Mouse (Mus musculus) lung, postnatal 0 days (tissue): ENCODE measurements at regions not wholly inside any gene's neighbourhood (a gene's known extent, or its start where the extent isn't known, plus 50 kb on each side); places are given as distances from the start of the nearest gene placed in this dataset.

Experiments
- ATAC-seq: fragments of 200-750 bp; cut with Nextera tagmentation; 2 replicates; pipeline ENCODE4 v1.8.0; 2017; ENCODE audit warnings: moderate library complexity
- DNase-seq: peaks from one replicate; pipeline ENCODE4 v3.0.0-alpha.2; 2016; ENCODE audit warnings: low spot score
- H3K27ac ChIP-seq: fragments of 300-500 bp; sonication (generic); 2 replicates; pipeline ENCODE4 v1.5.1; 2014; ENCODE audit warnings: antibody characterized with exemption, mild to moderate bottlenecking, low read length, mixed read lengths
- H3K27me3 ChIP-seq: fragments of 300-500 bp; sonication (generic); replicated peaks from 2 replicates; pipeline ENCODE4 v1.6.1; 2014; ENCODE audit warnings: low read length, mixed read lengths; ENCODE audit not compliant: insufficient read depth
- H3K36me3 ChIP-seq: fragments of 300-500 bp; sonication (generic); 2 replicates; pipeline ENCODE4 v1.6.1; 2014; ENCODE audit warnings: low read length, mixed read lengths; ENCODE audit not compliant: insufficient read depth
- H3K4me1 ChIP-seq: fragments of 300-500 bp; sonication (generic); 2 replicates; pipeline ENCODE4 v1.6.1; 2014; ENCODE audit warnings: antibody characterized with exemption, low read depth, low read length, mixed read lengths; ENCODE audit not compliant: insufficient read depth
- H3K4me2 ChIP-seq: fragments of 300-500 bp; sonication (generic); replicated peaks from 2 replicates; pipeline ENCODE4 v1.6.1; 2014; ENCODE audit warnings: low read depth, mild to moderate bottlenecking, low read length, moderate library complexity, mixed read lengths
- H3K4me3 ChIP-seq: fragments of 300-500 bp; sonication (generic); 2 replicates; pipeline ENCODE4 v1.5.1; 2014; ENCODE audit warnings: low read depth, low read length
- H3K9ac ChIP-seq: fragments of 300-500 bp; sonication (generic); replicated peaks from 2 replicates; pipeline ENCODE4 v1.6.1; 2014; ENCODE audit warnings: low read depth, mild to moderate bottlenecking
- H3K9me3 ChIP-seq: fragments of 300-500 bp; sonication (generic); 2 replicates; pipeline ENCODE4 v1.6.1; 2016; ENCODE audit warnings: low read length, mixed read lengths
- CTCF ChIP-seq: IDR thresholded peaks from 2 replicates; pipeline ENCODE4 v1.5.1; 2016; ENCODE audit warnings: antibody characterized with exemption, mild to moderate bottlenecking
- EP300 ChIP-seq: IDR thresholded peaks from 2 replicates; pipeline ENCODE4 v1.6.1; 2016; ENCODE audit warnings: antibody characterized with exemption, mild to moderate bottlenecking, control low read depth
- whole genome bisulfite sequencing: fragments of 180-500 bp; shearing (Covaris S2); extraction: QIAGEN DNeasy Blood & Tissue Kit; methylation state at CpG from one replicate; pipeline ENCODE4 v1.1.7; 2014; 5-methylcytosine and 5-hydroxymethylcytosine counted together

DNA sequence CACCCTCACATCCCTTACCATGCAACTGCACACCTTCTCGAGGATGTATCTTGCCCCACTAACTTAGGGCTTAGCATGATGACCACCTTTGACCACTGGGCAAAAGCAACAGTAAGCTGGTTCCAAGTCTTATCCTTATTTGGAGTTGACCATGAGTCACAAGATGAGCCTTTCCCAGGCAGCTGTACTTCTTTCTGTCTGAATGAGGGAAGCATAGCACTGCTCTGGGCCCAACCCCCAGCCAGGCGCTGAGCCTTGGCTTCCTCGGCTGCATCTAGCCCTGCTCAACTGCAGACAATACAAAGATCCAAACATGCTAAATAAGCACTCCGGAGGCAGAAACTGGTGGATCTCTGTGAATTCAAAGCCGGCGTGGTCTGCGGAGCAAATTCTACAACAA is 392.9 kb downstream of the H2al1j start:
- Histone ChIP-seq H3K4me1 (no peaks in the 10 kb centered on the region), H3K27me3 (no peaks in the 10 kb centered on the region), H3K4me3 (no peak overlapping the region), H3K4me2 (no peak overlapping the region), H3K9me3 (no peaks in the 10 kb centered on the region), H3K9ac (no peak overlapping the region), H3K36me3 (no peaks in the 10 kb centered on the region), H3K27ac (no peak overlapping the region)
- TF ChIP-seq CTCF (no peak), EP300 (no peak)
- DNase-seq (peak; percentile 44), ATAC-seq (peak; percentile 57; the same call in 1 of the 2 replicates)
- 65% methylated on average over 7 of the region's 7 CpGs for WGBS

DNA sequence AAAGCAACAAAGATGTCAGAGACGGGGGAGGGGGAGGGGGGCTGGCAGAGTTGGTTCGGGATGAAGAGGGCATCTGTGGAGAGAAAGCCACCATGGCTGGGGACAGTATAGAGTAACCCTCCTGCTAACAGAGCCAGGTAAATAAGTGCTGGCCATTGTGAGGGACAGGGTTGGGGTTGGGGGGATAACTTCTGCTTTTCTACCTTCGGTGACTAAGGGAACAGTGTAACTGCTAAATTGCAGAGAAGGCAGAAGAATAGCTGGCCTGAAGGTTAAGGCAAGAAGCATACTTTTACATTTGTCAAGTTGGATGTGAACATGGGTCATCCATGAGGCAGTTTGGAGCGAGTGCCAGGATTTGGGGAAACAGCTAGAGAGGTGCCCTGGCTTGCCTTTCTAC is 395.1 kb downstream of the H2al1j start:
- no peak overlapping the region for H3K4me2 ChIP-seq
- DNase-seq: no peak

DNA sequence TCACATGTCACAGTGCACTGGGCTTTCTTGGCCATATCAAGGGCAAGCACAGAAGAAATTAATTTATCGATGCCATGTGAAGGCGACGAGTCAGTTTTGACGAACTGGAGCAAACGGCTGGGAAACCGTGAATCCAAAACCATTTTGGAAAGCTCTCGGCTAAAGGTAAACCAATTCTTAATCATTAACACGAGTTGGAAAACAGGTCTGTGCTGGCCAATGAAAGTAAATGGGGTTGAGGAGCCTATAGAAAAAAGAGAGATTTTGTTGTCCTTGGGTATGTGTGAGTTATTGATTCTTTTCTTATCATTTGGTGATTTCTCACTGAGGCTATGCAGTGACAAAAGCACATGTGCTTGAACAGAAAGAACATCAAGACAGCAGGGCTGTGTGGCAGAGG is 397.1 kb downstream of the H2al1j start:
- Histone ChIP-seq H3K9ac (no peak overlapping the region), H3K4me3 (no peak overlapping the region), H3K27me3 (no peaks in the 10 kb centered on the region), H3K9me3 (no peaks in the 10 kb centered on the region), H3K4me1 (no peaks in the 10 kb centered on the region), H3K36me3 (no peaks in the 10 kb centered on the region), H3K27ac (no peak overlapping the region), H3K4me2 (no peak overlapping the region)
- no peak for DNase-seq
- WGBS: 77% methylated on average over 8 of the region's 8 CpGs
- no peak for ATAC-seq
- TF ChIP-seq EP300: no peak
- no peak for TF ChIP-seq CTCF

More for the DNA sequence above, 395.1 kb downstream of the H2al1j start:
- no peak overlapping the region for H3K27ac ChIP-seq
- H3K9me3 ChIP-seq: no peaks in the 10 kb centered on the region
- WGBS: 44% methylated on average over 4 of the region's 4 CpGs
- H3K4me3 ChIP-seq: no peak overlapping the region
- TF ChIP-seq EP300 (no peak), CTCF (no peak)
- H3K9ac ChIP-seq: no peak overlapping the region
- ATAC-seq: no peak
- H3K36me3 ChIP-seq: no peaks in the 10 kb centered on the region
- no peaks in the 10 kb centered on the region for H3K27me3 ChIP-seq
- H3K4me1 ChIP-seq: no peaks in the 10 kb centered on the region

DNA sequence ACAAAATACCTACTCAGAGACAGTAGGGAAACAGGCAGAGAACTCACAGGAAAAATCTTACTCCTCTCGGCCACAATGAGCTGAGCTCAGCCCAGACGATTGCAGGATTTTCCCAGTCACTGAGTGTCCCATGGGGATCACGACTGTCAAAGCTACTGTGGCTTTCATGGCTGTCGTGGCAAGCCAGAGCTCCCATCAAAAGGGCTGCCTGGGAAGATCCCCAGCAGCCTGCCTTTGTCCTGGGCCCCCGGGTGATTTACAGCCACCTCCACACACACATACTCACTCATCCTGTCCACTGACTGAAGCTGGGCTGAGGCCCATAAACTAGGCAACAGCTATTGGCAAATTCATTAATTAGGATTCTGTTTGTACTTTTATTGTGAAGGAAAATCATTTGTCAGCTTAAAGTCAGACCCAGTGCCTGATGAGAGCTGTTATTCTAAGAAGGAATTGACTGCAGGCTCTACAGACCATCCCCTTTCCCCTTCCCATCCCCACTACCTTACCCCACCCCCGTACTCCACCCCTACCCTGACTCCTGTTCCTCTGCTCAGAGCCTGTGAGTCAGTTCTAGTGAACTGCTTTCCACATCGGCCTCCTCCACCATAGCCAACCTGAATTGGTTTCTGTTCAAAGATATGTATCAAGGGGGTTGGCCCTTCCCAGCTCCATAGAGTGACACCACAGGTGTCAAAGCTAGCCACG is 399.1 kb downstream of the H2al1j start:
- WGBS: 50% methylated on average over 8 of the region's 8 CpGs
- no peaks in the 10 kb centered on the region for H3K9me3 ChIP-seq
- DNase-seq: no peak
- no peak for ATAC-seq
- no peak overlapping the region for H3K9ac ChIP-seq
- no peak overlapping the region for H3K27ac ChIP-seq
- H3K36me3 ChIP-seq: no peaks in the 10 kb centered on the region
- no peaks in the 10 kb centered on the region for H3K4me1 ChIP-seq
- TF ChIP-seq CTCF: no peak
- no peak for TF ChIP-seq EP300
- H3K27me3 ChIP-seq: no peaks in the 10 kb centered on the region
- H3K4me2 ChIP-seq: no peak overlapping the region
- no peak overlapping the region for H3K4me3 ChIP-seq

DNA sequence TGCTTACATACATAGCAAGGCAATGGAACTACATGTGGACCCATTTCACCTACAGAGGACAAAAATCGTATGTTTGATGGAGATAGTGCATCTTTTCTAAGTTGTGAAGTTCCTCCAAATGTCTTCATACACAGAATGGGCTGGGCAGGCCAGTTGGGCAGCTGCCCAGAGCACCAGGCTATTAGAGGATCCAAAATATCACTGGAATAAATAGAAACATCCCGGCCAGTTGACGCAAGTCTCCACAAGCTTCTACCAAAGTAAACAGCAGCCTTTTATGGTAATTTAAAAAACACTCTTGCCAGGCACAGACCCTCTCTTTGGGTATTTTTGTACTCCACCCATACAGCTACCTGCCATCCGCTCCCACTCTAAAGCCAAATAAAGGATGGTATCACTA is 400.9 kb downstream of the H2al1j start:
- no peaks in the 10 kb centered on the region for H3K36me3 ChIP-seq
- no peak overlapping the region for H3K4me2 ChIP-seq
- WGBS: 56% methylated on average over 4 of the region's 4 CpGs
- TF ChIP-seq CTCF: no peak
- no peak for TF ChIP-seq EP300
- H3K27ac ChIP-seq: no peak overlapping the region
- ATAC-seq (no peak), DNase-seq (no peak)
- no peak overlapping the region for H3K4me3 ChIP-seq
- H3K27me3 ChIP-seq: no peaks in the 10 kb centered on the region
- H3K9ac ChIP-seq: no peak overlapping the region
- H3K9me3 ChIP-seq: no peaks in the 10 kb centered on the region
- H3K4me1 ChIP-seq: no peaks in the 10 kb centered on the region

DNA sequence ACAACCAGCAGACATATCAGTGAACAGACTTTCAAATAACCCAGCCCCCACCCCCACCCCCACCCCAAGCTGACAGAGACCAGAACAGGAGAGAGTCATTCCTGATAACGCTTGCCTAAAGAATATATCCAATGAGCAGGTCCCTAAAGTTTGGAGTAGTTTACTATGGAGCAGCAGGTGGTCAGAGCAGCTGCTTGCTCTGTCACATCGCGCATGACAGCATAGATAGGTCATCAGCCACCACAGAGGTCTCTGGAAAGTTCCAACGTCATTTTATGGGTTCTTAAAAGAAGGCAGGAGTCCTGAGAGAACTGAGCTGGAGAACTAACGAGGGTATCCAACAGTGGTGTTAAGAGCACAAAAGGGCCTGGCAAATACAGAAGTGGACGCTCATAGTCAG is 402.4 kb downstream of the H2al1j start:
- WGBS: 72% methylated on average over 6 of the region's 6 CpGs
- no peak overlapping the region for H3K4me3 ChIP-seq
- no peak overlapping the region for H3K27ac ChIP-seq
- H3K4me1 ChIP-seq: no peaks in the 10 kb centered on the region
- H3K36me3 ChIP-seq: no peaks in the 10 kb centered on the region
- TF ChIP-seq CTCF: no peak
- TF ChIP-seq EP300: no peak
- no peaks in the 10 kb centered on the region for H3K9me3 ChIP-seq
- H3K27me3 ChIP-seq: no peaks in the 10 kb centered on the region
- DNase-seq (no peak), ATAC-seq (no peak)
- no peak overlapping the region for H3K9ac ChIP-seq
- no peak overlapping the region for H3K4me2 ChIP-seq

DNA sequence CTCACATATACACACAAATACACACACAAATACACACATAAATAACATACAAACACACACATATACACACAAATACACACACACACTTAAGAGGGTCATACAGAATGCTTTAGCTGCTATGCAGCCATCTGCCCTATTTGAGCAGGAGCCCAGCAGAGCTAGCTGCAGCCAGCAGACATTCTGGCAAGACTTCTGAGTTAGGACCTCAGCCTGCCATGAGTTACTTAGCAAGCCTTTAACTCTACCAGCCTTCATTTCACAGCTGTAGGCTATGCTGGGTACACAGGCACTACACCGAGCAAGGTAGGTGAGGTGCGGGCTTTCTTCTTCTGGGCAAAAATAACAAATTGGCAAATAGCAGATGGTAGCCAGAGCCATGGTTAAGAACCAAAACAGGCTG is 404.7 kb downstream of the H2al1j start:
- Histone ChIP-seq H3K27me3 (no peaks in the 10 kb centered on the region), H3K36me3 (no peaks in the 10 kb centered on the region), H3K4me2 (no peak overlapping the region), H3K4me3 (no peak overlapping the region), H3K27ac (no peak overlapping the region), H3K9ac (no peak overlapping the region), H3K4me1 (no peaks in the 10 kb centered on the region), H3K9me3 (no peaks in the 10 kb centered on the region)
- ATAC-seq (no peak), DNase-seq (no peak)
- no peak for TF ChIP-seq EP300
- no peak for TF ChIP-seq CTCF
- WGBS: 86% methylated on average over 2 of the region's 2 CpGs
